Mouse (Mus musculus): ENCODE results near the gene Abl1.

DNA sequence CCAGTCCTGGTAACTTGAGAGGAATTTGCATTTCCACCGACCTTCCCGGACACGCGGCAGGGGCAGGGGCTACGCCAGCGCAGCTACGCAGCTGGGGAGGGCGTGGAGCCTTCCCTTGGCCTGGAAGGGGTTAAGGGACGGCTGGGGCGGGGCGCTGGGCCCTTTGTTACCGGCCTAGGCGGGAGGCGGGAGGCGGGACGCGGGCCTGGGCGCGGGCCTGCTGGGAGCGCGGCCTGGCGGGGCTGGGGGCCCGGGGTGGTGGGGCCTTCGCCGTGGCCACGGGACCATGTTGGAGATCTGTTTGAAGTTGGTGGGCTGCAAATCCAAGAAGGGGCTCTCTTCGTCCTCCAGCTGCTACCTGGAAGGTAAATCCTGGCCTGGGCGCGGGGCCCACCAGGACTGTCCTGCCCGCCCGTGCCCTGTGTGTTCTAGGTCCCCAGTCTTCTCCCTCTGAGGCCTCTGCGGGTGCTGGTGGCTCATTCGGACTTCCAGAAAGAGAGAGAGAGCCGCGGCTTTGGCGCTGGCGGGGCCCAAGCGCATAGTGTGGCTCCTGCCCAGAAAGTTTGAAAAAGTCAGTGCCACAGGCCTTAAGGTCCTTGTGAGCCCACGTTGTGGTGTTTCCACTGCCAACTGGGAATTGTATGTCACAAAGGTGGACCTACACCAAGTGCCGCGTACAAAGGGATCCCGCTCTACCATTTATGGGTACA, 71.7 kb downstream of the Abl1 start:
- TF ChIP-seq EP300 (IDR thresholded peaks at IDR 0.05; ENCODE audit: insufficient read depth, low read depth, low read length) (0 out of 2 replicates have a peak, but pooled peaks have one; percentile 49), CTCF (IDR thresholded peaks at IDR 0.05; ENCODE audit: low read depth, low read length) (no peak), POLR2A (IDR thresholded peaks at IDR 0.05; ENCODE audit: insufficient read depth, low read length) (no peak)

All from ES-Bruce4 (cell line).